In genomic region chr9:45201319-45201947, GRCm38 (mm10) we compare ENCODE assay signal across 14 mouse cellular contexts. TPM values are rescaled to one million over a fixed set of nuclear protein-coding genes. Genes with fewer than 3 reads are reported as not detected.
DNase-seq lines count a peak whose midpoint lies in the region; ATAC-seq lines count a peak whose summit lies in the region.
"Had no signal": no experiment of that assay in that cellular context is flagged by ENCODE, and none has a peak within 500 bp of the region (broad histone marks: within the 10 kb centered on the region; RNA-seq: fewer than 3 reads in every experiment).

No protein-coding gene starts in this region.

- H3K4me3 ChIP-seq in intestine, embryonic 15.5 days (replicated peaks) = no peak overlapping the region
- H3K4me3 ChIP-seq: limb, embryonic 10.5 days; lung, embryonic 15.5 days had no signal

- H3K9me3 ChIP-seq in intestine, embryonic 15.5 days = no peaks in the 10 kb centered on the region
- H3K9me3 ChIP-seq: limb, embryonic 10.5 days; lung, embryonic 15.5 days had no signal

- peak overlapping the region; percentile 52 for H3K4me2 ChIP-seq in intestine, embryonic 15.5 days (replicated peaks)
- H3K4me2 ChIP-seq: lung, embryonic 15.5 days had no signal

- H3K27me3 ChIP-seq in intestine, embryonic 15.5 days (replicated peaks) = no peaks in the 10 kb centered on the region
- H3K27me3 ChIP-seq: lung, embryonic 15.5 days had no signal

- 80% methylated on average over 5 of the region's 5 CpGs for WGBS in intestine, embryonic 15.5 days

- peak overlapping the region; percentile 85; the same call in 1 of the 2 replicates for H3K27ac ChIP-seq in intestine, embryonic 15.5 days
- H3K27ac ChIP-seq: limb, embryonic 10.5 days; lung, embryonic 15.5 days had no signal

- H3K36me3 ChIP-seq in intestine, embryonic 15.5 days = no peaks in the 10 kb centered on the region
- H3K36me3 ChIP-seq: limb, embryonic 10.5 days; lung, embryonic 15.5 days had no signal

- DNase-seq in heart, adult 18-20 months = peak; percentile 6 to 57
- DNase-seq in heart, postnatal 36 days = no peak
- peak; percentile 68 for DNase-seq in adrenal gland, postnatal 14 days
- no peak for DNase-seq in layer of hippocampus, postnatal 10 days (ENCODE audit: low spot score in 2 of 2)
- no peak for DNase-seq in B cell, adult 2 months
- DNase-seq in thymus, postnatal 14 days = no peak
- DNase-seq: layer of hippocampus, adult 9-11 months; spleen, adult 18-20 months; thymus, adult 2 months had no signal

- H3K4me1 ChIP-seq in intestine, embryonic 15.5 days (replicated peaks) = peaks cover 16% of the 10 kb centered on the region; the same call in 1 of the 2 replicates
- H3K4me1 ChIP-seq: lung, embryonic 15.5 days had no signal

- intact Hi-C loops in heart, postnatal 36 days (cut with DNase I) = no loop called here

- ATAC-seq in intestine, embryonic 15.5 days = no peak
- ATAC-seq in megakaryocyte progenitor cell, adult 5-6 weeks (replicated peaks; ENCODE audit: poor library complexity) = peak; percentile 67

- H3K9ac ChIP-seq in intestine, embryonic 15.5 days = no peak overlapping the region
- H3K9ac ChIP-seq: lung, embryonic 15.5 days had no signal

RNA-seq across cellular contexts. Expression of gene Tmprss4, which starts 2.5 kb away (rescaled TPM):
- under 1 TPM in 1 of 2 experiments, not detected in 1; 0.13 TPM for total RNA-seq in heart, adult 18-20 months (2021)
- not detected for total RNA-seq in heart, postnatal 36 days (2021)
- total RNA-seq in adrenal gland, postnatal 14 days (2021) = not detected in 2 replicates
- 29.1 and 33.6 TPM in 2 replicates for polyA plus RNA-seq in intestine, embryonic 15.5 days (2015; fragmentation: Nextera tagmentation; extraction: Ambion mirVana)
- total RNA-seq in megakaryocyte progenitor cell, adult 5-6 weeks (2015) = 0.05 TPM in 1 of 2 replicates, not detected in the other
- 0.41 TPM in 1 of 2 replicates, not detected in the other for total RNA-seq in megakaryocyte progenitor cell, adult 5-6 weeks (2017)
- total RNA-seq in layer of hippocampus, postnatal 10 days (2021) = not detected
- total RNA-seq: monocyte, adult 5-6 weeks had no signal

RNA-seq across cellular contexts. Expression of gene BC049352, which starts 19.6 kb away (rescaled TPM):
- total RNA-seq in heart, adult 18-20 months (2021) = under 1 TPM in 1 of 2 experiments, not detected in 1; 0.41 TPM
- total RNA-seq in heart, postnatal 36 days (2021) = not detected
- total RNA-seq in adrenal gland, postnatal 14 days (2021) = not detected in 2 replicates
- 0.43 TPM in 1 of 2 replicates, not detected in the other for polyA plus RNA-seq in intestine, embryonic 15.5 days (2015; fragmentation: Nextera tagmentation; extraction: Ambion mirVana)
- total RNA-seq in megakaryocyte progenitor cell, adult 5-6 weeks (2015) = not detected in 2 replicates
- not detected in 2 replicates for total RNA-seq in megakaryocyte progenitor cell, adult 5-6 weeks (2017)
- under 1 TPM in 1 of 2 experiments, not detected in 1; 0.20 TPM for total RNA-seq in layer of hippocampus, postnatal 10 days (2021)
- polyA plus RNA-seq: limb, embryonic 10.5 days; lung, embryonic 15.5 days had no signal

Comparison
In these comparisons a context has a peak if more than half of its experiments do, and no peak if none do; other contexts are left out.
1. DNase-seq: peak in heart, adult 18-20 months (2 of 2) and adrenal gland, postnatal 14 days (single experiment); none in heart, postnatal 36 days (0 of 2), layer of hippocampus, postnatal 10 days (0 of 2), B cell, adult 2 months (0 of 2) and thymus, postnatal 14 days (single experiment).